Mouse (Mus musculus): Measurements from ENCODE around the gene Msl2. TPM values are rescaled to one million over a fixed set of nuclear protein-coding genes. Genes with fewer than 3 reads are reported as not detected.
A peak's percentile ranks its signal among the peaks of the same experiment; 100 is the strongest.

Msl2 gene
- total RNA-seq, 1 experiment, result 21.3 TPM

- no peak for TF ChIP-seq CHD2 (IDR thresholded peaks at IDR 0.05; ENCODE audit: low read depth, low read length)
- no peak for TF ChIP-seq HCFC1 (IDR thresholded peaks at IDR 0.05; ENCODE audit: borderline replicate concordance, insufficient read depth, low read length)
- no peak for TF ChIP-seq ZNF384 (IDR thresholded peaks at IDR 0.05; ENCODE audit: low read depth, low read length)
- no peak for TF ChIP-seq MAFK (IDR thresholded peaks at IDR 0.05; ENCODE audit: insufficient read depth, low read depth, low read length)
- peak overlapping the region; percentile 76 for H3K27ac ChIP-seq (ENCODE audit: insufficient read depth, low read depth, low read length, poor library complexity, severe bottlenecking)
- H3K4me3 ChIP-seq (ENCODE audit: insufficient read depth in 1 of 2, low read depth in 1 of 2, low read length in 2 of 2, poor library complexity in 1 of 2, severe bottlenecking in 1 of 2), result peak overlapping the region in 1 of 2 experiments; percentile 41; a peak in 2 of 4 replicates
- in situ Hi-C loops (cut with MboI; ENCODE audit: low sequenced_read_pairs in 2 of 2, unreplicated experiment in 2 of 2), result no loop called here
- H3K36me3 ChIP-seq (ENCODE audit: control insufficient read depth, insufficient read depth, low read length, poor library complexity, severe bottlenecking), result no peaks in the 10 kb centered on the region
- H3K9ac ChIP-seq (ENCODE audit: insufficient read depth, low read depth, low read length, poor library complexity, severe bottlenecking), result peak overlapping the region; percentile 15; the same call in 1 of the 2 replicates
- H3K9me3 ChIP-seq (ENCODE audit: control insufficient read depth, insufficient read depth, low read depth, low read length), result no peaks in the 10 kb centered on the region
- H3K4me1 ChIP-seq (ENCODE audit: control insufficient read depth in 2 of 2, insufficient read depth in 2 of 2, low read length in 2 of 2, poor library complexity in 1 of 2), result peaks cover 3 to 21% of the 10 kb centered on the region in 2 experiments; a peak in 3 of 4 replicates
- DNase-seq (ENCODE audit: low read depth, low spot score), result peak; percentile 61
Measured at GRCm38 (mm10) chr9:101042249-101042648, 31.7 kb upstream of the Msl2 start.

- H3K27ac ChIP-seq (ENCODE audit: insufficient read depth, low read depth, low read length, poor library complexity, severe bottlenecking), result no peak overlapping the region
- DNase-seq (ENCODE audit: low read depth, low spot score), result no peak
- no peak overlapping the region for H3K4me3 ChIP-seq (ENCODE audit: insufficient read depth in 1 of 2, low read depth in 1 of 2, low read length in 2 of 2, poor library complexity in 1 of 2, severe bottlenecking in 1 of 2)
- peaks cover 2 to 14% of the 10 kb centered on the region in 2 experiments; a peak in 2 of 4 replicates for H3K4me1 ChIP-seq (ENCODE audit: control insufficient read depth in 2 of 2, insufficient read depth in 2 of 2, low read length in 2 of 2, poor library complexity in 1 of 2)
- in situ Hi-C loops (cut with MboI; ENCODE audit: low sequenced_read_pairs in 2 of 2, unreplicated experiment in 2 of 2), result no loop called here
- H3K9ac ChIP-seq (ENCODE audit: insufficient read depth, low read depth, low read length, poor library complexity, severe bottlenecking), result no peak overlapping the region
- H3K36me3 ChIP-seq (ENCODE audit: control insufficient read depth, insufficient read depth, low read length, poor library complexity, severe bottlenecking), result no peaks in the 10 kb centered on the region
- TF ChIP-seq HCFC1 (IDR thresholded peaks at IDR 0.05; ENCODE audit: borderline replicate concordance, insufficient read depth, low read length), result no peak
- no peak for TF ChIP-seq MAFK (IDR thresholded peaks at IDR 0.05; ENCODE audit: insufficient read depth, low read depth, low read length)
- TF ChIP-seq CHD2 (IDR thresholded peaks at IDR 0.05; ENCODE audit: low read depth, low read length), result no peak
- TF ChIP-seq ZC3H11A (IDR thresholded peaks at IDR 0.05; ENCODE audit: borderline replicate concordance, low read depth, low read length), result no peak
- TF ChIP-seq ZNF384 (IDR thresholded peaks at IDR 0.05; ENCODE audit: low read depth, low read length), result no peak
- H3K9me3 ChIP-seq (ENCODE audit: control insufficient read depth, insufficient read depth, low read depth, low read length), result no peaks in the 10 kb centered on the region
Measured at GRCm38 (mm10) chr9:101045710-101046338, 28.1 kb upstream of the Msl2 start.

- H3K4me3 ChIP-seq (ENCODE audit: insufficient read depth in 1 of 2, low read depth in 1 of 2, low read length in 2 of 2, poor library complexity in 1 of 2, severe bottlenecking in 1 of 2), result no peak overlapping the region
- in situ Hi-C loops (cut with MboI; ENCODE audit: low sequenced_read_pairs in 2 of 2, unreplicated experiment in 2 of 2), result no loop called here
- no peaks in the 10 kb centered on the region for H3K4me1 ChIP-seq (ENCODE audit: control insufficient read depth in 2 of 2, insufficient read depth in 2 of 2, low read length in 2 of 2, poor library complexity in 1 of 2)
- H3K9ac ChIP-seq (ENCODE audit: insufficient read depth, low read depth, low read length, poor library complexity, severe bottlenecking), result no peak overlapping the region
- H3K36me3 ChIP-seq (ENCODE audit: control insufficient read depth, insufficient read depth, low read length, poor library complexity, severe bottlenecking), result no peaks in the 10 kb centered on the region
- H3K9me3 ChIP-seq (ENCODE audit: control insufficient read depth, insufficient read depth, low read depth, low read length), result no peaks in the 10 kb centered on the region
- DNase-seq (ENCODE audit: low read depth, low spot score), result no peak
- TF ChIP-seq MAFK (IDR thresholded peaks at IDR 0.05; ENCODE audit: insufficient read depth, low read depth, low read length), result no peak
- TF ChIP-seq ZC3H11A (IDR thresholded peaks at IDR 0.05; ENCODE audit: borderline replicate concordance, low read depth, low read length), result no peak
- TF ChIP-seq ZNF384 (IDR thresholded peaks at IDR 0.05; ENCODE audit: low read depth, low read length), result no peak
- no peak for TF ChIP-seq CHD2 (IDR thresholded peaks at IDR 0.05; ENCODE audit: low read depth, low read length)
- no peak for TF ChIP-seq HCFC1 (IDR thresholded peaks at IDR 0.05; ENCODE audit: borderline replicate concordance, insufficient read depth, low read length)
- H3K27ac ChIP-seq (ENCODE audit: insufficient read depth, low read depth, low read length, poor library complexity, severe bottlenecking), result no peak overlapping the region
Measured at GRCm38 (mm10) chr9:101052007-101052406, 21.9 kb upstream of the Msl2 start.

- DNase-seq (ENCODE audit: low read depth, low spot score), result no peak
- Histone ChIP-seq H3K27ac (ENCODE audit: insufficient read depth, low read depth, low read length, poor library complexity, severe bottlenecking) (no peak overlapping the region), H3K9me3 (ENCODE audit: control insufficient read depth, insufficient read depth, low read depth, low read length) (no peaks in the 10 kb centered on the region), H3K4me3 (ENCODE audit: insufficient read depth in 1 of 2, low read depth in 1 of 2, low read length in 2 of 2, poor library complexity in 1 of 2, severe bottlenecking in 1 of 2) (no peak overlapping the region), H3K4me1 (ENCODE audit: control insufficient read depth in 2 of 2, insufficient read depth in 2 of 2, low read length in 2 of 2, poor library complexity in 1 of 2) (no peaks in the 10 kb centered on the region), H3K9ac (ENCODE audit: insufficient read depth, low read depth, low read length, poor library complexity, severe bottlenecking) (no peak overlapping the region), H3K36me3 (ENCODE audit: control insufficient read depth, insufficient read depth, low read length, poor library complexity, severe bottlenecking) (no peaks in the 10 kb centered on the region)
- in situ Hi-C loops (cut with MboI; ENCODE audit: low sequenced_read_pairs in 2 of 2, unreplicated experiment in 2 of 2), result no loop called here
- TF ChIP-seq HCFC1 (IDR thresholded peaks at IDR 0.05; ENCODE audit: borderline replicate concordance, insufficient read depth, low read length) (no peak), ZNF384 (IDR thresholded peaks at IDR 0.05; ENCODE audit: low read depth, low read length) (no peak), MAFK (IDR thresholded peaks at IDR 0.05; ENCODE audit: insufficient read depth, low read depth, low read length) (no peak), CHD2 (IDR thresholded peaks at IDR 0.05; ENCODE audit: low read depth, low read length) (no peak), ZC3H11A (IDR thresholded peaks at IDR 0.05; ENCODE audit: borderline replicate concordance, low read depth, low read length) (no peak)
Measured at GRCm38 (mm10) chr9:101052691-101053090, 21.2 kb upstream of the Msl2 start.

Data from ES-E14 (cell line).